Comparison of ENCODE assay signal across 24 mouse cellular contexts in the genomic region with DNA sequence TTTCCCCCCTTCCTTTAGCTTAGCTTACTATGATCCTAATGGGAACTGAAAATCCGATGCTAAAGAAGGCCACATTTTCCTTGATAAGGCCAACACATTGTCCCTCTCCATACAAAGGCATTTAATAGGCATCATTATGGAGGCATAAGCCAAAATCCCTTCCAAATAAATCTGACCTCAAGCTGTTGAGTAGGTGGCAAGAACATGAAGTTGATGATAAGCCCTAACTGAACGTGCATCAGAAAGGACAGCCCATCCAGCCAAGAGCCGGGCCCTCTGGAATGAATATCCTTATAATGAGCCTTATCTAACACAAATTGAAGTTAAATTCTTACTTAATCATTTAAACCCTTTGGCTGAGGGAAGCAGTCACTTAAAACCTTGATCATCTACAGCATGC. TPM values are rescaled to one million over a fixed set of nuclear protein-coding genes. Genes with fewer than 3 reads are reported as not detected.
A peak's percentile ranks its signal among the peaks of the same experiment; 100 is the strongest.
DNase-seq lines count a peak whose midpoint lies in the region; ATAC-seq and TF ChIP-seq lines count a peak whose summit lies in the region.
"Had no signal": no experiment of that assay in that cellular context is flagged by ENCODE, and none has a peak within 500 bp of the region (broad histone marks: within the 10 kb centered on the region; RNA-seq: fewer than 3 reads in every experiment).

No protein-coding gene starts in this region.

- H3K27ac ChIP-seq in heart, embryonic 15.5 days: 0 out of 2 replicates have a peak overlapping the region, but pooled peaks have one; percentile 24
- H3K27ac ChIP-seq in heart, postnatal 0 days (ENCODE audit: low read depth): peak overlapping the region; percentile 46; the same call in 1 of the 2 replicates
- H3K27ac ChIP-seq in heart, adult 2 months: no peak overlapping the region
- H3K27ac ChIP-seq in lung, embryonic 15.5 days: no peak overlapping the region
- no peak overlapping the region for H3K27ac ChIP-seq in lung, postnatal 0 days (ENCODE audit: low read length)
- H3K27ac ChIP-seq: embryonic facial prominence, embryonic 10.5 days; embryonic facial prominence, embryonic 12.5 days; forebrain, embryonic 13.5 days had no signal

- DNase-seq in heart, adult 9 months (ENCODE audit: low spot score in 2 of 2): no peak
- no peak for DNase-seq in heart, postnatal 0 days (ENCODE audit: low spot score)
- no peak for DNase-seq in heart, adult 2 months
- no peak for DNase-seq in lung, postnatal 10 days
- peak; percentile 11 for DNase-seq in lung, postnatal 0 days (ENCODE audit: low spot score)
- DNase-seq in lung, postnatal 25 days (ENCODE audit: low spot score): no peak
- DNase-seq: adrenal gland, adult 8-10 months; adrenal gland, postnatal 14 days; adrenal gland, postnatal 36 days; B cell, adult 2 months; cerebellum, adult 11-12 months; cerebellum, adult 2 months; cerebellum, adult 9-10 months; cerebellum, postnatal 10 days had no signal

- H3K9ac ChIP-seq in heart, embryonic 15.5 days: no peak overlapping the region
- H3K9ac ChIP-seq in heart, postnatal 0 days (replicated peaks; ENCODE audit: low read depth, low read length): no peak overlapping the region
- H3K9ac ChIP-seq in heart, adult 2 months (ENCODE audit: low read depth, low read length): no peak overlapping the region
- no peak overlapping the region for H3K9ac ChIP-seq in lung, embryonic 15.5 days
- no peak overlapping the region for H3K9ac ChIP-seq in lung, postnatal 0 days (replicated peaks; ENCODE audit: low read depth)
- H3K9ac ChIP-seq: embryonic facial prominence, embryonic 12.5 days; forebrain, embryonic 13.5 days had no signal

- no peaks in the 10 kb centered on the region for H3K9me3 ChIP-seq in heart, embryonic 15.5 days (replicated peaks)
- H3K9me3 ChIP-seq in heart, postnatal 0 days (replicated peaks; ENCODE audit: control insufficient read depth, low read length): no peaks in the 10 kb centered on the region
- H3K9me3 ChIP-seq in lung, embryonic 15.5 days: no peaks in the 10 kb centered on the region
- H3K9me3 ChIP-seq in lung, postnatal 0 days (ENCODE audit: low read length): no peaks in the 10 kb centered on the region
- H3K9me3 ChIP-seq: embryonic facial prominence, embryonic 10.5 days; embryonic facial prominence, embryonic 12.5 days; forebrain, embryonic 13.5 days had no signal

- no peak overlapping the region for H3K4me2 ChIP-seq in heart, embryonic 15.5 days
- H3K4me2 ChIP-seq in heart, postnatal 0 days (ENCODE audit: low read depth, low read length): no peak overlapping the region
- no peak overlapping the region for H3K4me2 ChIP-seq in lung, embryonic 15.5 days
- no peak overlapping the region for H3K4me2 ChIP-seq in lung, postnatal 0 days (replicated peaks; ENCODE audit: low read depth, low read length)
- H3K4me2 ChIP-seq: embryonic facial prominence, embryonic 12.5 days; forebrain, embryonic 13.5 days had no signal

- TF ChIP-seq CTCF in heart, postnatal 0 days (IDR thresholded peaks at IDR 0.05; ENCODE audit: low read depth): no peak
- no peak for TF ChIP-seq CTCF in heart, adult 2 months (IDR thresholded peaks at IDR 0.05)
- TF ChIP-seq CTCF in lung, postnatal 0 days (IDR thresholded peaks at IDR 0.05): no peak

- H3K4me1 ChIP-seq in heart, embryonic 15.5 days (replicated peaks): peaks cover 15% of the 10 kb centered on the region
- peaks cover 27% of the 10 kb centered on the region; the same call in 1 of the 2 replicates for H3K4me1 ChIP-seq in heart, postnatal 0 days (ENCODE audit: control insufficient read depth, insufficient read depth)
- peaks cover 2% of the 10 kb centered on the region; the same call in 1 of the 2 replicates for H3K4me1 ChIP-seq in heart, adult 2 months (ENCODE audit: control insufficient read depth, insufficient read depth, low read length)
- H3K4me1 ChIP-seq in lung, embryonic 15.5 days: no peaks in the 10 kb centered on the region
- H3K4me1 ChIP-seq in lung, postnatal 0 days (ENCODE audit: insufficient read depth, low read depth, low read length): no peaks in the 10 kb centered on the region
- H3K4me1 ChIP-seq: embryonic facial prominence, embryonic 10.5 days; embryonic facial prominence, embryonic 12.5 days; forebrain, embryonic 13.5 days had no signal

- no peak for TF ChIP-seq EP300 in heart, postnatal 0 days (IDR thresholded peaks at IDR 0.05; ENCODE audit: low read depth)
- TF ChIP-seq EP300 in heart, adult 2 months (IDR thresholded peaks at IDR 0.05; ENCODE audit: insufficient read depth, low read depth, low read length): no peak
- TF ChIP-seq EP300 in lung, postnatal 0 days (IDR thresholded peaks at IDR 0.05): no peak

- no peaks in the 10 kb centered on the region for H3K27me3 ChIP-seq in heart, embryonic 15.5 days
- no peaks in the 10 kb centered on the region for H3K27me3 ChIP-seq in heart, postnatal 0 days (ENCODE audit: control insufficient read depth, insufficient read depth, low read length)
- no peaks in the 10 kb centered on the region for H3K27me3 ChIP-seq in heart, adult 2 months (ENCODE audit: control insufficient read depth, insufficient read depth, low read length)
- no peaks in the 10 kb centered on the region for H3K27me3 ChIP-seq in lung, embryonic 15.5 days
- H3K27me3 ChIP-seq in lung, postnatal 0 days (replicated peaks; ENCODE audit: insufficient read depth, low read length): no peaks in the 10 kb centered on the region
- H3K27me3 ChIP-seq: CH12.LX; embryonic facial prominence, embryonic 12.5 days; forebrain, embryonic 13.5 days; Patski had no signal

- no peak for ATAC-seq in heart, embryonic 15.5 days (replicated peaks; ENCODE audit: insufficient number of reproducible peaks, insufficient read depth, low FRiP score, low read depth)
- ATAC-seq in heart, postnatal 0 days (ENCODE audit: insufficient read depth, low read depth): no peak
- peak; percentile 23; the same call in 1 of the 2 replicates for ATAC-seq in lung, embryonic 15.5 days (ENCODE audit: borderline replicate concordance, extremely low read depth, low FRiP score, low TSS enrichment)
- ATAC-seq in lung, postnatal 0 days: no peak; the same call in 1 of the 2 replicates
- ATAC-seq: activated CD4-positive, CD25-positive, alpha-beta regulatory T cell, adult 4 months; CD4-positive, CD25-positive, alpha-beta regulatory T cell, adult 4 months; forebrain, embryonic 13.5 days; Patski had no signal

- no peaks in the 10 kb centered on the region for H3K79me2 ChIP-seq in heart, adult 2 months (replicated peaks; ENCODE audit: control insufficient read depth, insufficient read depth, low read length)

- WGBS in heart, embryonic 15.5 days: 49% methylated on average over 3 of the region's 3 CpGs
- 38% methylated on average over 3 of the region's 3 CpGs for WGBS in heart, postnatal 0 days
- WGBS in heart, adult 2 months: 60% methylated on average over 3 of the region's 3 CpGs
- 49% methylated on average over 3 of the region's 3 CpGs for WGBS in lung, embryonic 15.5 days
- WGBS in lung, postnatal 0 days: 65% methylated on average over 3 of the region's 3 CpGs

- H3K36me3 ChIP-seq in heart, embryonic 15.5 days: no peaks in the 10 kb centered on the region
- no peaks in the 10 kb centered on the region for H3K36me3 ChIP-seq in heart, postnatal 0 days (replicated peaks; ENCODE audit: control insufficient read depth, insufficient read depth, low read length)
- H3K36me3 ChIP-seq in heart, adult 2 months (ENCODE audit: control insufficient read depth, insufficient read depth, low read length): no peaks in the 10 kb centered on the region
- H3K36me3 ChIP-seq in lung, embryonic 15.5 days: no peaks in the 10 kb centered on the region
- no peaks in the 10 kb centered on the region for H3K36me3 ChIP-seq in lung, postnatal 0 days (ENCODE audit: insufficient read depth, low read length)
- H3K36me3 ChIP-seq: embryonic facial prominence, embryonic 10.5 days; embryonic facial prominence, embryonic 12.5 days; G1E had no signal

- TF ChIP-seq POLR2A in heart, adult 2 months (IDR thresholded peaks at IDR 0.05; ENCODE audit: insufficient read depth, low read depth, low read length): no peak

- intact Hi-C loops in heart, adult 2 months (cut with DNase I): loop anchor here (5.0 to 10.0 kb wide), 2 partner anchors 124 to 311 kb away; no protein-coding TSS in a partner anchor

- no peak overlapping the region for H3K4me3 ChIP-seq in heart, embryonic 15.5 days
- no peak overlapping the region for H3K4me3 ChIP-seq in heart, postnatal 0 days (ENCODE audit: low read depth, low read length)
- no peak overlapping the region for H3K4me3 ChIP-seq in heart, adult 2 months
- no peak overlapping the region for H3K4me3 ChIP-seq in lung, embryonic 15.5 days
- H3K4me3 ChIP-seq in lung, postnatal 0 days (ENCODE audit: low read depth, low read length): no peak overlapping the region
- H3K4me3 ChIP-seq: embryonic facial prominence, embryonic 10.5 days; embryonic facial prominence, embryonic 12.5 days; forebrain, embryonic 13.5 days had no signal

RNA-seq across cellular contexts. Expression of a gene that starts 50.6 kb away (rescaled TPM):
- polyA plus RNA-seq in heart, embryonic 15.5 days (2015; fragmentation: Nextera tagmentation; extraction: Ambion mirVana): 73.3 and 83.6 TPM in 2 replicates
- 875 and 912 TPM in 2 replicates for total RNA-seq in heart, postnatal 0 days (2014; rRNA removed; ENCODE audit: low replicate concordance)
- polyA plus RNA-seq in heart, postnatal 0 days (2015; fragmentation: Nextera tagmentation; extraction: Ambion mirVana): 59.9 and 71.6 TPM in 2 replicates
- 100 to 1,000 TPM; 426 to 460 TPM for total RNA-seq in heart, adult 2 months (2021)
- polyA plus RNA-seq in heart, adult 2 months (2012; rRNA removed): 49.9 and 111 TPM in 2 replicates
- 5.7 and 7.0 TPM in 2 replicates for polyA plus RNA-seq in lung, embryonic 15.5 days (2015; fragmentation: Nextera tagmentation; extraction: Ambion mirVana)
- polyA plus RNA-seq in lung, postnatal 0 days (2015; fragmentation: Nextera tagmentation; extraction: Ambion mirVana): 4.0 and 5.3 TPM in 2 replicates
- total RNA-seq: CH12.LX had no signal
- polyA plus RNA-seq: G1E, Patski had no signal

Comparison
In these comparisons a context has a peak if more than half of its experiments do, and no peak if none do; other contexts are left out.
1. H3K27ac ChIP-seq: peak in heart, embryonic 15.5 days (single experiment) and heart, postnatal 0 days (single experiment); none in heart, adult 2 months (single experiment), lung, embryonic 15.5 days (single experiment) and lung, postnatal 0 days (single experiment).